Mouse (Mus musculus): ENCODE data around the gene Lcn2.

Lcn2 gene

GRCm38 (mm10) chr2:32354336-32354895 is 33.6 kb downstream of the Lcn2 start:
- peaks cover 53% of the 10 kb centered on the region for H3K4me1 ChIP-seq (replicated peaks; ENCODE audit: low read depth, low read length)
- peaks cover 44% of the 10 kb centered on the region for H3K27me3 ChIP-seq (ENCODE audit: insufficient read depth, low read length)
- H3K36me3 ChIP-seq (ENCODE audit: insufficient read depth, low read length): no peaks in the 10 kb centered on the region
- no peak overlapping the region for H3K4me3 ChIP-seq (replicated peaks; ENCODE audit: low read length)
- H3K9me3 ChIP-seq (ENCODE audit: low read length): no peaks in the 10 kb centered on the region
- no peak for TF ChIP-seq NANOG (IDR thresholded peaks at IDR 0.05; ENCODE audit: borderline replicate concordance, low read length)
- no peak for TF ChIP-seq CTCF (conservative IDR thresholded peaks at IDR 0.05; ENCODE audit: low read length)
- TF ChIP-seq POU5F1 (IDR thresholded peaks at IDR 0.05; ENCODE audit: borderline replicate concordance, low read length): no peak

GRCm38 (mm10) chr2:32353836-32354235 is 34.2 kb downstream of the Lcn2 start:
- peaks cover 49% of the 10 kb centered on the region for H3K27me3 ChIP-seq (ENCODE audit: insufficient read depth, low read length)
- no peaks in the 10 kb centered on the region for H3K36me3 ChIP-seq (ENCODE audit: insufficient read depth, low read length)
- H3K4me3 ChIP-seq (replicated peaks; ENCODE audit: low read length): peak overlapping the region; percentile 88
- TF ChIP-seq POU5F1 (IDR thresholded peaks at IDR 0.05; ENCODE audit: borderline replicate concordance, low read length): no peak
- no peak for TF ChIP-seq NANOG (IDR thresholded peaks at IDR 0.05; ENCODE audit: borderline replicate concordance, low read length)
- TF ChIP-seq CTCF (conservative IDR thresholded peaks at IDR 0.05; ENCODE audit: low read length): no peak
- peaks cover 58% of the 10 kb centered on the region for H3K4me1 ChIP-seq (replicated peaks; ENCODE audit: low read depth, low read length)
- H3K9me3 ChIP-seq (ENCODE audit: low read length): no peaks in the 10 kb centered on the region

GRCm38 (mm10) chr2:32353007-32353542 is 35.0 kb downstream of the Lcn2 start, which contains the start of gene Dnm1:
Dnm1 (minus strand) TSS chr2:32353338.
- H3K9me3 ChIP-seq (ENCODE audit: low read length): no peaks in the 10 kb centered on the region
- peaks cover 61% of the 10 kb centered on the region for H3K4me1 ChIP-seq (replicated peaks; ENCODE audit: low read depth, low read length)
- TF ChIP-seq POU5F1 (IDR thresholded peaks at IDR 0.05; ENCODE audit: borderline replicate concordance, low read length) (no peak), CTCF (conservative IDR thresholded peaks at IDR 0.05; ENCODE audit: low read length) (peak; percentile 18; the same call in 1 of the 2 replicates)
- H3K36me3 ChIP-seq (ENCODE audit: insufficient read depth, low read length): no peaks in the 10 kb centered on the region
- peak within 1 kb of the TSS; percentile 88 for H3K4me3 ChIP-seq (replicated peaks; ENCODE audit: low read length)
- H3K27me3 ChIP-seq (ENCODE audit: insufficient read depth, low read length): peaks cover 53% of the 10 kb centered on the region

- TF ChIP-seq NANOG (IDR thresholded peaks at IDR 0.05; ENCODE audit: borderline replicate concordance, low read length): no peak
- TF ChIP-seq POU5F1 (IDR thresholded peaks at IDR 0.05; ENCODE audit: borderline replicate concordance, low read length): no peak
- no peak for TF ChIP-seq CTCF (conservative IDR thresholded peaks at IDR 0.05; ENCODE audit: low read length)
- H3K9me3 ChIP-seq (ENCODE audit: low read length): no peaks in the 10 kb centered on the region
- H3K4me3 ChIP-seq (replicated peaks; ENCODE audit: low read length): peak within 1 kb of the TSS; percentile 88
- H3K27me3 ChIP-seq (ENCODE audit: insufficient read depth, low read length): peaks cover 48% of the 10 kb centered on the region
- H3K36me3 ChIP-seq (ENCODE audit: insufficient read depth, low read length): no peaks in the 10 kb centered on the region
- peaks cover 60% of the 10 kb centered on the region for H3K4me1 ChIP-seq (replicated peaks; ENCODE audit: low read depth, low read length)
Observed at GRCm38 (mm10) chr2:32352151-32353006, 35.7 kb downstream of the Lcn2 start, which contains the start of gene Ciz1. Ciz1 (plus strand) TSS chr2:32352327.

- Histone ChIP-seq H3K4me1 (replicated peaks; ENCODE audit: low read depth, low read length) (peaks cover 61% of the 10 kb centered on the region), H3K27me3 (ENCODE audit: insufficient read depth, low read length) (peaks cover 48% of the 10 kb centered on the region), H3K9me3 (ENCODE audit: low read length) (no peaks in the 10 kb centered on the region), H3K36me3 (ENCODE audit: insufficient read depth, low read length) (no peaks in the 10 kb centered on the region), H3K4me3 (replicated peaks; ENCODE audit: low read length) (peak overlapping the region; percentile 88)
- TF ChIP-seq POU5F1 (IDR thresholded peaks at IDR 0.05; ENCODE audit: borderline replicate concordance, low read length) (no peak), CTCF (conservative IDR thresholded peaks at IDR 0.05; ENCODE audit: low read length) (no peak), NANOG (IDR thresholded peaks at IDR 0.05; ENCODE audit: borderline replicate concordance, low read length) (no peak)
Observed at GRCm38 (mm10) chr2:32351471-32351961, 36.5 kb downstream of the Lcn2 start.

GRCm38 (mm10) chr2:32350471-32351051 is 37.5 kb downstream of the Lcn2 start:
- Histone ChIP-seq H3K9me3 (ENCODE audit: low read length) (no peaks in the 10 kb centered on the region), H3K36me3 (ENCODE audit: insufficient read depth, low read length) (no peaks in the 10 kb centered on the region), H3K4me1 (replicated peaks; ENCODE audit: low read depth, low read length) (peaks cover 61% of the 10 kb centered on the region), H3K4me3 (replicated peaks; ENCODE audit: low read length) (peak overlapping the region; percentile 23), H3K27me3 (ENCODE audit: insufficient read depth, low read length) (peaks cover 48% of the 10 kb centered on the region)
- TF ChIP-seq NANOG (IDR thresholded peaks at IDR 0.05; ENCODE audit: borderline replicate concordance, low read length) (no peak), CTCF (conservative IDR thresholded peaks at IDR 0.05; ENCODE audit: low read length) (no peak), POU5F1 (IDR thresholded peaks at IDR 0.05; ENCODE audit: borderline replicate concordance, low read length) (no peak)

GRCm38 (mm10) chr2:32349625-32350255 is 38.3 kb downstream of the Lcn2 start:
- H3K4me1 ChIP-seq (replicated peaks; ENCODE audit: low read depth, low read length): peaks cover 65% of the 10 kb centered on the region
- no peaks in the 10 kb centered on the region for H3K9me3 ChIP-seq (ENCODE audit: low read length)
- no peak for TF ChIP-seq NANOG (IDR thresholded peaks at IDR 0.05; ENCODE audit: borderline replicate concordance, low read length)
- TF ChIP-seq CTCF (conservative IDR thresholded peaks at IDR 0.05; ENCODE audit: low read length): no peak
- no peak for TF ChIP-seq POU5F1 (IDR thresholded peaks at IDR 0.05; ENCODE audit: borderline replicate concordance, low read length)
- no peaks in the 10 kb centered on the region for H3K36me3 ChIP-seq (ENCODE audit: insufficient read depth, low read length)
- peak overlapping the region; percentile 23 for H3K4me3 ChIP-seq (replicated peaks; ENCODE audit: low read length)
- H3K27me3 ChIP-seq (ENCODE audit: insufficient read depth, low read length): peaks cover 48% of the 10 kb centered on the region
